Mouse (Mus musculus): Measurements from ENCODE around the gene Trmu.

GRCm38 (mm10) chr15:85935627-85936049, 56.5 kb downstream of the Trmu start:
- TF ChIP-seq POLR2A (IDR thresholded peaks at IDR 0.05; ENCODE audit: control insufficient read depth, low read depth, low read length), result no peak
- no peak for TF ChIP-seq CTCF (IDR thresholded peaks at IDR 0.05; ENCODE audit: control insufficient read depth, insufficient read depth, insufficient replicate concordance, low read depth, low read length)
